Mouse (Mus musculus) thymus, postnatal 36 days (tissue): ENCODE results near the gene Naa60.

Experiments
- DNase-seq, 2 experiments: peaks; one replicate each; pipeline ENCODE4 v3.0.0; 2022; ENCODE audit warnings: mixed read lengths in 2 of 2

The Naa60 gene

DNA sequence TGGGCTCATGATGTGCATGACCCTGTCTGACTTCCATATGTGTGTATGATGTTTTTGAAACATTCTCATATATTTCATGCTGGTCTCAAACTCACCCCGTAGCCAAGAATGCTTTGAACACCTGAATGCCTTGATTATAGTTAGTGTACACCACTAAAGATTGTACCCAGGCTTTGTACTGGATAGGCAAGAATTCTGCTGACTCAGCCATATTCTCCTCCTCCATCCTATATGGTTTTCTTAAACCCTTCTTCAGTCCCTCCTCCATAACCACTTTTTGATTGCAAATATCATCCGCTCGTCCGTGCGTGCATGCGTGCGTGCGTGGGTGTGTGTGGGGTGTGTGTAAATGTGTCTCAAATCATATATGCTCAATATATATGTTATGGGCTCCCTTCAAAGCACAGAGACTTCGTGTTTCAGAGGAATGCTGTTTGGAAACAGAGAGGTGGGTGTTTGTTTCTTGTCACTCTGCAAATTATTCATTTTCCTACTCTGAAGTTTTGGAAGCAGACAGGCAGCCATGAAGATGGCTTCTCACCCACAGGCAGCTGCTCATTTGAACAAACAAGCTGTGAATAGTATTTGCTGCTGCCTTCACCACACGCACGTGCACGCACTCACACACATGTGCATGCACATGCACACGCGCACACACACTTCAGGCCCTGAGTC lies 19.6 kb downstream of the Naa60 start:
- DNase-seq = no peak

DNA sequence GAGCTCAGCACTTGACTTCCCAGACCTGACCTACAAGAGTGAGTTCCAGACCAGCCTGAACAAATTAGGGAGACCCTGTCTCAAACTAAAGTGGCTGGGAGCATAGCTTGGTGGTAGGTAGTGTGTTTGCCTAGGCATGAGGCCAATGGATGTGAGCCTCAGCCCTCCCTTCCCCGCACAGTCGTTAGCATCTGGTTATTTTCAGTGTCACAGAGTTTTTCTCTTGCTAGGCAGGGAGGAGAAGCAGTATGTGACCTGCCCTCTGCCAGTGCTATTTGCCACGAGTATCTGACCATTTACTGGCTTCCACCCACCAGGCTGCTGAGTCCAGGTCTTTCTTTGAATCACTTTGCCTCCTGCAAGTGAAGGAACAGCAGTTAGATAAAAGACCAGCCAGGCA lies 21.6 kb downstream of the Naa60 start:
- no peak for DNase-seq

DNA sequence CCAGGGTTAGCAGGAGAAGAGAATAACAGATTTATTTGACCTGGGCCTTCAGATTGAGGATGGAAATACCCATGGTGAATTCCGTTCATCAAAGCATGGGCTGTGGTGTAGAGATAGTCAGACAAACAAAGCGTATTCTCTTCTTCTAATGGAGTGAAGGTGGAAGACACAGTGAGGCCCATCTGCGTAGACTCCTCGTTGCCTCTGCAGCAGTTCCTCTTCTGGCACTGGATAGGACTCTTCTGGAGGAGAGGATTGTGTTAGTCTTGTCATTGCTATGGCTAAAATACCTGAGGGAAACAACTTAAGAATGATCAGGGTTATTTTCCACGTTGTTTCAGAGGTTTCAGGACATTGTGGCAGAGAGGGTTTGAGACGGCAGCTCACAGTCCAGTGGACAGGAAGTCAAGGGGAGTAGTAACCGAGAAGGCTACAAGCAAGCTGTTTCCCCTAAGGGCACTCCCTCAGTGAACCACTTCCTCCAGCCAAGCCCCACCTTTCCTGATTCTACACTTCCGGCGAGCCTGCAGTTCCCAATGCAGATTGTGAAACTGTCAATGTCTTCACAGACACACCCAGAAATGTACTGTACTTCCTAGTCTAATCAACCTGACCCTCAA lies 23.1 kb downstream of the Naa60 start:
- DNase-seq = peak; percentile 42 to 55

DNA sequence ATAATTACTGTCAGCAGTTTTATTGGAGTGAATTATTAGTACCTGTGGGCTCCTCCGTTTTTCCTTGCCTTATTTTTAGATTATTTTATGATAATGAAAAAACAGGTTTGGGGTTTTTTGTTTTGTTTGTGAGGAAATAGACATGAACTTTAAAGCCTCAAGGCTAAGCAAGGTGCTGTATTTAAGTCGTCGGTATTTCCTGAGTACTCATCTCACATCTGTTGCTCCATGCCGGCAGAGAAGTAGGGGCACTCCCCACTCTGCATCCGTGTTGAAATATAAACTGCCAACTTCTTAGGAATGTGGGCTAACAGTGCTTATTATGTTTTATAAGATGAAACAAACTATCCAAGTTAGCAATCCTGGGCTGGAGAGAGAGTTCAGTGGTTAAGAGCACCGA lies 23.9 kb downstream of the Naa60 start:
- DNase-seq = no peak

DNA sequence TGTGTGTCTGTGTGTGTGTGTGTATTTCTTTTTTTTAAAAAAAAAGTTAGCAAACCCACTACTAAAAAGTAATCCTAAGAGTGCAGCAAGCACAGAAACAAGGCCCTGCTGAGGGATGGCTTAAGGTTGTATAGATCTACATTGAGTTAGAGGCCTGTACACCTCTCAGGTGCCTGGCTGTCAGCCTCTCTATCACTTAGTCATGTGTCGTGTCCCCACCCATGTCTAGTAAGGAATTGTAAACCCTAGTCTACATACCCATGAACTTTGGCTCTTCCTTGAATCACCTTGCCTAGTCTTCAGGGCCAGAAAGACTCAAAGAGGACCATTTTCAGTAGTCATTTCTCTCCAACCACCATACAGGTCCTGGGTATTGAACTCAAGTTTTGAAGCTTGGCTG lies 24.4 kb downstream of the Naa60 start:
- DNase-seq = no peak

DNA sequence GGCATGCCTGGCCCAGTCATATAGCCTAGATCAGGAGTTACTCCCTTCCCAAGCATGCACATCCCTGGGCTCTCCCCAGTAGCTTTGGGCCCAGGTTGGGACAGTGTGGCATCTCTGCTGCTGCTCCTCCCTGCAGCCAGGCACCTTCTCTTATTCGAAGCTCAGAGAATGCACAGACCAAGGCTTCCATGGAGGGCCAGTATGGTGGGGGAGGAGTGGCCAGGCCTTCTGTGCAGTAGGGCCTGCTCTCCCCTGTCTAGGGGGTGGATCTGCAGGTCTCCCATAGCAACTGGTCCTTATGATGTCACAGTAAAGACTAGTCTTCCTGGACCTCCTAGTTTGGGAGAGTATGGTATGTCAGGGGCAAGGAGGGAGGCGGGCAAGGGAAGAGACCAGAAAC lies 35.3 kb downstream of the Naa60 start:
- no peak for DNase-seq

- peak; percentile 84 to 87 for DNase-seq
These were observed 36.4 kb downstream of the Naa60 start, which contains the start of the genes 1700037C18Rik and Cluap1 for GRCm38 (mm10) chr16:3908537-3909111. TSS of gene 1700037C18Rik (minus strand) at chr16:3908689. TSS of gene Cluap1 (plus strand) at chr16:3908801.

DNA sequence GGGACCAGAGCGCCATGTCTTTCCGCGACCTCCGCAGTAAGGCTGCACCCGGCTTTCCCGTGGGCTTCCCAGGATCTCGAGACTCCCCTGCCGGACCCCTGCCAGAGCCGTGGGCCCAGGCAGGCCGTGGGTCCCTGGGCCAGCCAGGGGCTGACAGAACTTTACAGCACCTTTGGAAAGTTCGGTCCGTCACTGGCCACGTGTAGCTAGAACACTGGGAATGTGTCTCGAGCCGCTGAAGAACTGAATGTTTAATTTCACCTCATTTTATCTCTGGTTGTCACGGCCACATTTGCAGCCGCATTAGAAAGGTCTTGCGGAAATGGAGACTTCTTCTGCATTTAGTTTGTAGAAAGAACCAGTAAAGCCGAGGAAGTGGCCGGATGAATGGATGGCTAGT lies 36.9 kb downstream of the Naa60 start:
- no peak for DNase-seq

DNA sequence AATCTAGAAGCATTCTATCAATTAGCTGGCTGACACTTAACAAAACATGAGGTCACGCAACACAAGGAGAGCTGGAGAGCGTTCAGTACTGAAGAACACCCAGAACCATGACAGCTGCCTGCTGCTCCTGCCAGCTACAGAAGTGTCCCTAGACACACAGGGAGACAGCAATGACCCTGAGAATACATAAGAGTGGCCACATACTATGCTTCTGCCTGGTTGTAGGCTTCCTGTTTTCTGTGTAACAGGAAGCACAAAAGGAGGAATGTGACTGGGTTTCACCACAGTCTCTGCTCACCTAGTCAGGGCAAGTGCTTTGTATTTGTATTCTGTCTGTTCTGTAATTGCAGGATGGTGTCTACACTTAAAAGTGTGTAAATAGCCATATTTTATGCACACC lies 48.6 kb downstream of the Naa60 start:
- no peak for DNase-seq

GRCm38 (mm10) chr16:3923515-3923914 lies 51.3 kb downstream of the Naa60 start:
- DNase-seq = no peak

- no peak for DNase-seq
These were observed 51.8 kb downstream of the Naa60 start for GRCm38 (mm10) chr16:3923966-3924365.

- DNase-seq = no peak
These were observed 56.4 kb downstream of the Naa60 start for GRCm38 (mm10) chr16:3928582-3928981.

DNA sequence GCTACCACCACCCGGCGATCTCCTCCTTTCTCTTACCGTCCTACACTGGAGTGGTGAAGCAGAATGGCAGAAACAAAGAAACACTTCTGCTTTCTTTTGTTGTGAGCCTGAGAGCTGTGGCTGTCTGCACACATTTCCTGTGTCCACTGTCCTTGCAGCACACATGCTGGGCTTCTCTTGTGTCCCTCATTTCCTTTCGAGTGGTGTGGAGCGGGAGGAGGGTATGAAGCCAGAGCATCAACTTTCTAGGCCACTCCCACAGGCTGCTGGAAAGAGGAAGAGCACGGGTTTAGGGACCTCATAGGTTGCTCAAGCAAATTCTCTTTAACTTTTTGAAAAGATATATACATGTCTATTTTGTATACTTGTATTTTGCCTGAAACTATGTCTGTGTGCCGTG lies 57.0 kb downstream of the Naa60 start:
- DNase-seq = no peak

DNA sequence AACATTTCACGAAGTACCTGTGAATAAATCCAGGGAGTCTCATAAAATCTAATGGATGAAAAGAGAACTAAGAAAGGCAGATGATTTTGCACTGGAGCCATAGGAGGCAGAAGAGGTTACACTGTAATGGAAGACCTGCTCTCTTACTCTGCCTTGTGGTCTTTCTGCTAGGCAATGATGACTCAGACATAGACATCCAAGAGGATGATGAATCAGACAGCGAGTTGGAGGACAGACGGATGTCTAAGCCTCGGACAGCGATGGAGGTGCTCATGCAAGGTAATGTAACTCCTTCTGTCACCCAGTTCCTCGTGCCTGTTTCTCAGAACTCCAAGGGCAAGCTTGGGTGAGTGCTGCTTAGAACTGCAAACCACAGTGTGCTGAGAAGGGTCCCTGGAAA lies 61.4 kb downstream of the Naa60 start:
- DNase-seq = no peak

GRCm38 (mm10) chr16:3934091-3934490 lies 61.9 kb downstream of the Naa60 start:
- no peak for DNase-seq

DNA sequence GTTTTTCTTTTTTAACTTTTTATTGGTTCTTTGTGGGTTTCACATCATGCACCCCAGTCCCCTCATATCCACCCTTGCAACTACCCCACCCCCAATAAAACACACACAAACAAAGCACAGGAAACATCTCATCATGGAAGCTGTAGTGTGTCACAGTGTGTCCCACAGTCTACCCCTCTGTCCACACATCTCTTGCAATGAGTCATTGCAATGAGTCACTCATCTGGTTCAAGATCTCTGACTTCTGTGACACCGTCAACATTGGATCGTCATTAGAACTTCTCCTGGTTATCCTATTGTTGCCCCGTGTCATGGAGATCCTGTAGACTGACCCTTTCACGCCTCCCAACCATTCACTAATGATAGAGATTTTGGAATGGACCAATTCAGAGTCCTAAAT lies 62.5 kb downstream of the Naa60 start:
- DNase-seq = no peak

DNA sequence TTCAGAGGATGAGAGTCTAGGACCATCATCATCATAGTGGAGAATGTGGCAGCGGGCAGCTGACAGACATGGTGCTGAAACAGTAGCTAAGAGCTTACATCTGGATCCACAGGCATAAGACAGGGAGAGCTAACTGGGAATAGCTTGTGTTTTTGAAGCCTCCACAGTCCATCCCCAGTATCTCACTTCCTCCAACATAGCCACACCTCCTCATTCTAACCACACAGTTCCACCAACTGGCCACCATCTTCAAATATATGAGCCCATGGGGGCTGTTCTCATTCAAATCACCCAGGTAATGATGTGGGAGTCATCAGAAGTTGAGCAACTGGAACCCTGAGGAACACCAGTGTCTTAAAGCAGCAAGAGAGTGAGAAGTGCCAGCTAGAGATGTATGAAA lies 79.0 kb downstream of the Naa60 start:
- no peak for DNase-seq
